Mouse (Mus musculus) liver, adult 2 months (tissue): ENCODE measurements around the gene Rasa2. TPM values are rescaled to one million over a fixed set of nuclear protein-coding genes. Genes with fewer than 3 reads are reported as not detected.

Source experiments
- DNase-seq: peaks from one replicate; pipeline ENCODE4 v3.0.0-alpha.2; 2011; ENCODE audit warnings: low read depth, low spot score; ENCODE audit errors: extremely low read depth
- H3K27ac ChIP-seq: fragments of 200-500 bp; replicated peaks from 2 replicates; pipeline ENCODE4 v1.5.1; 2012; ENCODE audit warnings: low read depth, mild to moderate bottlenecking, control low read depth, inconsistent platforms, low read length; ENCODE audit not compliant: insufficient read depth
- H3K27me3 ChIP-seq: fragments of 200-500 bp; 2 replicates; pipeline ENCODE4 v1.6.1; 2012; ENCODE audit warnings: mild to moderate bottlenecking, moderate library complexity, low read length, inconsistent platforms; ENCODE audit not compliant: control insufficient read depth, insufficient read depth
- H3K36me3 ChIP-seq: fragments of 200-500 bp; 2 replicates; pipeline ENCODE4 v1.6.1; 2012; ENCODE audit warnings: low read length, inconsistent platforms; ENCODE audit not compliant: control insufficient read depth, insufficient read depth
- H3K4me1 ChIP-seq: fragments of 200-500 bp; 2 replicates; pipeline ENCODE4 v1.6.1; 2011; ENCODE audit warnings: low read length; ENCODE audit not compliant: control insufficient read depth, insufficient read depth
- H3K4me3 ChIP-seq: fragments of 200-500 bp; 2 replicates; pipeline ENCODE4 v1.5.1; 2011; ENCODE audit warnings: low read depth, mild to moderate bottlenecking, control low read depth, low read length, moderate library complexity; ENCODE audit not compliant: insufficient read depth
- H3K79me2 ChIP-seq: fragments of 200-500 bp; 2 replicates; pipeline ENCODE4 v1.6.1; 2012; ENCODE audit warnings: inconsistent platforms, mild to moderate bottlenecking, low read length, moderate library complexity; ENCODE audit not compliant: control insufficient read depth, insufficient read depth
- H3K9ac ChIP-seq: fragments of 200-500 bp; 2 replicates; pipeline ENCODE4 v1.6.1; 2012; ENCODE audit warnings: low read depth, mild to moderate bottlenecking, control low read depth, inconsistent platforms, low read length
- CTCF ChIP-seq: fragments of 200-500 bp; IDR thresholded peaks from 2 replicates; pipeline ENCODE4 v1.5.1; 2011; ENCODE audit warnings: low read depth, low read length, control low read depth
- POLR2A ChIP-seq: fragments of 200-500 bp; IDR thresholded peaks from 2 replicates; pipeline ENCODE4 v1.6.1; 2011; ENCODE audit warnings: low read length, control low read depth; ENCODE audit not compliant: insufficient read depth; ENCODE audit errors: extremely low read depth
- WGBS: fragments of 180-500 bp; shearing (Covaris S2); methylation state at CpG from one replicate; pipeline ENCODE4 v1.1.7; 2018; 5-methylcytosine and 5-hydroxymethylcytosine counted together
- polyA plus RNA-seq: library from polyadenylated mRNA; depleted of rRNA; stranded (reverse); fragments of >200 nt; gene quantifications from 2 replicates; pipeline ENCODE4 v1.2.3, GENCODE M21; 2012
- total RNA-seq: library from RNA; depleted of rRNA; stranded (reverse); fragments of >200 nt; gene quantifications from 2 replicates; pipeline ENCODE4 v1.2.3, GENCODE M21; 2014

Rasa2 gene
- total and polyA plus RNA-seq, 2 experiments = 0.38 to 1.7 TPM

DNA sequence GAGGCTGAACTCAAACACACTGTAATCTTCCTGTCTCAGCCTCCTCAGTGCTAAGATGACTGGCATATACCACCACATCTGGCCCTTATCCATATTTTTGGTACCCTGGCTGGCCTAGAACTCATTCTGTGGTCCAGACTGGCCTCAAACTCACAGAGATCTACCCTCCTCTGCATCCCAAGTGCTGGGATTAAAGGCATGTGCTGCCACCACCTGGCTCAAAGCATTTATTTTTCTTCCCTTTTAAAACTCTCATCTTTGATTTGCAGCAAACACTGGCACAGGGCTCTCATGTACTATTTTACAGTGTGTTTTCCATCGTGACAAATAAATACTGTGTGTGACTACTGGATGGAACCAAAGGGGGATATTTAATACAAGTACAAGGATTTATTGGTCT is 77.3 kb downstream of the Rasa2 start:
- whole genome bisulfite sequencing = 76% methylated on average over 1 of the region's 1 CpGs
- Histone ChIP-seq H3K27ac (no peak overlapping the region), H3K9ac (no peak overlapping the region), H3K4me1 (no peaks in the 10 kb centered on the region), H3K27me3 (no peaks in the 10 kb centered on the region), H3K79me2 (no peaks in the 10 kb centered on the region), H3K36me3 (0 out of 2 replicates have a peak, but pooled peaks cover 1% of the 10 kb centered on the region), H3K4me3 (no peak overlapping the region)
- DNase-seq = no peak
- no peak for TF ChIP-seq CTCF
- no peak for TF ChIP-seq POLR2A

GRCm38 (mm10) chr9:96545410-96545809 is 86.0 kb downstream of the Rasa2 start:
- no peaks in the 10 kb centered on the region for H3K27me3 ChIP-seq
- 95% methylated on average over 13 of the region's 13 CpGs for WGBS
- TF ChIP-seq CTCF (no peak), POLR2A (no peak)

GRCm38 (mm10) chr9:96543643-96544640 is 87.5 kb downstream of the Rasa2 start:
- Histone ChIP-seq H3K4me3 (peak overlapping the region; percentile 23; the same call in 1 of the 2 replicates), H3K4me1 (no peaks in the 10 kb centered on the region), H3K9ac (no peak overlapping the region), H3K79me2 (no peaks in the 10 kb centered on the region), H3K36me3 (peaks cover 5% of the 10 kb centered on the region), H3K27ac (no peak overlapping the region), H3K27me3 (no peaks in the 10 kb centered on the region)
- TF ChIP-seq CTCF (peak; percentile 52), POLR2A (no peak)
- peak; percentile 16 for DNase-seq
- WGBS = 55% methylated on average over 27 of the region's 27 CpGs

More at GRCm38 (mm10) chr9:96545410-96545809, 86.0 kb downstream of the Rasa2 start:
- H3K27ac ChIP-seq = no peak overlapping the region
- no peaks in the 10 kb centered on the region for H3K79me2 ChIP-seq
- no peak overlapping the region for H3K4me3 ChIP-seq
- no peak overlapping the region for H3K9ac ChIP-seq
- peaks cover 5% of the 10 kb centered on the region for H3K36me3 ChIP-seq
- no peaks in the 10 kb centered on the region for H3K4me1 ChIP-seq
- no peak for DNase-seq

- TF ChIP-seq POLR2A = no peak
- no peak for TF ChIP-seq CTCF
- no peaks in the 10 kb centered on the region for H3K4me1 ChIP-seq
- peaks cover 3% of the 10 kb centered on the region for H3K36me3 ChIP-seq
- H3K27ac ChIP-seq = no peak overlapping the region
- H3K79me2 ChIP-seq = no peaks in the 10 kb centered on the region
- H3K9ac ChIP-seq = no peak overlapping the region
- H3K27me3 ChIP-seq = no peaks in the 10 kb centered on the region
- no peak for DNase-seq
- 79% methylated on average over 10 of the region's 10 CpGs for WGBS
- H3K4me3 ChIP-seq = no peak overlapping the region
These were observed 92.5 kb downstream of the Rasa2 start for GRCm38 (mm10) chr9:96538916-96539315.

DNA sequence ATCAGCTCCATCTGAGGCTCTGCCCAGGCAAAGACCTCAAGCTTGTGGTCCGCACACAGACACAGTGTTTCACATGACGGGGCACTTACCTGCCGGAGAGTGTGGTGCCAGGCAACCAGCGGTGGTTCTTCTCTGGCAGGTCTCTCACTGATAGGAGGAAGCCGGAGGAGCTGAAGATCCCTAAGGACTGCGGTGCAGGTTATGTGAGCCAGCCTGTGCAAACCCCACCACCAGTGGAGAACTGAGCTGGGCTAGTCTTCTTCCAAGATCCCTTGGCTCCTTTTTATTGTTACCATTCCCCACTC is 93.8 kb downstream of the Rasa2 start:
- no peaks in the 10 kb centered on the region for H3K4me1 ChIP-seq
- no peaks in the 10 kb centered on the region for H3K79me2 ChIP-seq
- no peaks in the 10 kb centered on the region; the same call in 1 of the 2 replicates for H3K36me3 ChIP-seq
- H3K4me3 ChIP-seq = no peak overlapping the region
- no peak for DNase-seq
- WGBS = 91% methylated on average over 6 of the region's 6 CpGs
- H3K9ac ChIP-seq = no peak overlapping the region
- TF ChIP-seq POLR2A (no peak), CTCF (no peak)
- H3K27me3 ChIP-seq = no peaks in the 10 kb centered on the region
- H3K27ac ChIP-seq = no peak overlapping the region
